Mouse (Mus musculus) ES-E14 (cell line): ENCODE measurements around the gene Lipc.

Source experiments
- CHD2 ChIP-seq: IDR thresholded peaks from 2 replicates; pipeline ENCODE4 v1.6.1; 2014; ENCODE audit warnings: mild to moderate bottlenecking, low read depth, low read length, inconsistent platforms
- HCFC1 ChIP-seq: IDR thresholded peaks from 2 replicates; pipeline ENCODE4 v1.6.1; 2012; ENCODE audit warnings: low read length, inconsistent platforms, borderline replicate concordance; ENCODE audit not compliant: insufficient read depth

GRCm38 (mm10) chr9:70957717-70958116 is 5.7 kb upstream of the Lipc start:
- TF ChIP-seq CHD2: no peak
- no peak for TF ChIP-seq HCFC1
